Mouse (Mus musculus) hindbrain, embryonic 16.5 days (tissue): ENCODE results near the gene Rabif. TPM values are rescaled to one million over a fixed set of nuclear protein-coding genes. Genes with fewer than 3 reads are reported as not detected.
A peak's percentile ranks its signal among the peaks of the same experiment; 100 is the strongest.

Experiments used
- ATAC-seq: fragments of 200-750 bp; cut with Nextera tagmentation; 2 replicates; pipeline ENCODE4 v1.8.0; 2017; ENCODE audit warnings: moderate TSS enrichment, moderate library complexity
- H3K27ac ChIP-seq: fragments of 300-500 bp; sonication (generic); 2 replicates; pipeline ENCODE4 v1.5.1; 2014; ENCODE audit warnings: low read depth, mild to moderate bottlenecking, control low read depth, low read length, moderate library complexity
- H3K27me3 ChIP-seq: fragments of 300-500 bp; sonication (generic); replicated peaks from 2 replicates; pipeline ENCODE4 v1.6.1; 2014; ENCODE audit warnings: low read length; ENCODE audit not compliant: control insufficient read depth, insufficient read depth
- H3K36me3 ChIP-seq: fragments of 300-500 bp; sonication (generic); 2 replicates; pipeline ENCODE4 v1.6.1; 2014; ENCODE audit warnings: mild to moderate bottlenecking, low read length, moderate library complexity, mixed read lengths; ENCODE audit not compliant: control insufficient read depth, insufficient read depth
- H3K4me1 ChIP-seq: fragments of 300-500 bp; sonication (generic); 2 replicates; pipeline ENCODE4 v1.6.1; 2014; ENCODE audit warnings: low read depth, low read length; ENCODE audit not compliant: control insufficient read depth, insufficient read depth
- H3K4me2 ChIP-seq: fragments of 300-500 bp; sonication (generic); 2 replicates; pipeline ENCODE4 v1.6.1; 2014; ENCODE audit warnings: mild to moderate bottlenecking, low read length, control low read depth, moderate library complexity
- H3K4me3 ChIP-seq: fragments of 300-500 bp; sonication (generic); 2 replicates; pipeline ENCODE4 v1.5.1; 2014; ENCODE audit warnings: mild to moderate bottlenecking, low read length, control low read depth, moderate library complexity
- H3K9ac ChIP-seq: fragments of 300-500 bp; sonication (generic); 2 replicates; pipeline ENCODE4 v1.6.1; 2014; ENCODE audit warnings: low read depth, mild to moderate bottlenecking, control low read depth, low read length, moderate library complexity
- H3K9me3 ChIP-seq: fragments of 300-500 bp; sonication (generic); 2 replicates; pipeline ENCODE4 v1.6.1; 2014; ENCODE audit warnings: mild to moderate bottlenecking, low read length, moderate library complexity; ENCODE audit not compliant: control insufficient read depth
- WGBS: fragments of 180-500 bp; shearing (Covaris S2); extraction: QIAGEN DNeasy Blood & Tissue Kit; methylation state at CpG from one replicate; pipeline ENCODE4 v1.1.7; 2014; 5-methylcytosine and 5-hydroxymethylcytosine counted together
- polyA plus RNA-seq: library from polyadenylated mRNA; unstranded; fragments of >200 nt; fragmentation: Nextera tagmentation; extraction: Ambion mirVana; gene quantifications from 2 replicates; pipeline ENCODE4 v1.2.1, GENCODE M21; 2015

Rabif gene
- polyA plus RNA-seq, 1 experiment from 2014 or later = 81.5 TPM

- H3K4me2 ChIP-seq = no peak overlapping the region
- H3K9ac ChIP-seq = no peak overlapping the region
- no peaks in the 10 kb centered on the region for H3K27me3 ChIP-seq
- no peaks in the 10 kb centered on the region for H3K9me3 ChIP-seq
- H3K27ac ChIP-seq = no peak overlapping the region
- no peaks in the 10 kb centered on the region for H3K36me3 ChIP-seq
- WGBS = 100% methylated on average over 1 of the region's 1 CpGs
- no peaks in the 10 kb centered on the region for H3K4me1 ChIP-seq
- no peak overlapping the region for H3K4me3 ChIP-seq
- no peak for ATAC-seq
Measured at GRCm38 (mm10) chr1:134535054-134535453, 40.6 kb downstream of the Rabif start.

GRCm38 (mm10) chr1:134535513-134535912 lies 41.1 kb downstream of the Rabif start:
- WGBS = 68% methylated on average over 3 of the region's 3 CpGs
- Histone ChIP-seq H3K36me3 (no peaks in the 10 kb centered on the region), H3K4me2 (no peak overlapping the region), H3K4me1 (no peaks in the 10 kb centered on the region), H3K9me3 (no peaks in the 10 kb centered on the region), H3K4me3 (no peak overlapping the region), H3K9ac (no peak overlapping the region), H3K27ac (no peak overlapping the region), H3K27me3 (no peaks in the 10 kb centered on the region)
- no peak for ATAC-seq

- ATAC-seq = no peak
- no peak overlapping the region for H3K4me3 ChIP-seq
- WGBS = 90% methylated on average over 10 of the region's 10 CpGs
Measured at GRCm38 (mm10) chr1:134540610-134541009, 46.2 kb downstream of the Rabif start.

GRCm38 (mm10) chr1:134548231-134548630 lies 53.8 kb downstream of the Rabif start:
- no peaks in the 10 kb centered on the region for H3K4me1 ChIP-seq
- no peak overlapping the region for H3K4me3 ChIP-seq
- no peak overlapping the region for H3K4me2 ChIP-seq
- H3K9me3 ChIP-seq = no peaks in the 10 kb centered on the region
- no peak overlapping the region for H3K9ac ChIP-seq
- ATAC-seq = no peak
- no peaks in the 10 kb centered on the region for H3K36me3 ChIP-seq
- H3K27me3 ChIP-seq = no peaks in the 10 kb centered on the region
- H3K27ac ChIP-seq = no peak overlapping the region
- 72% methylated on average over 4 of the region's 4 CpGs for WGBS

More at GRCm38 (mm10) chr1:134540610-134541009, 46.2 kb downstream of the Rabif start:
- Histone ChIP-seq H3K36me3 (no peaks in the 10 kb centered on the region), H3K4me1 (no peaks in the 10 kb centered on the region), H3K9ac (no peak overlapping the region), H3K9me3 (no peaks in the 10 kb centered on the region), H3K27me3 (no peaks in the 10 kb centered on the region), H3K4me2 (no peak overlapping the region), H3K27ac (no peak overlapping the region)

- Histone ChIP-seq H3K27me3 (no peaks in the 10 kb centered on the region), H3K4me2 (no peak within 1 kb of the TSS), H3K36me3 (no peaks in the 10 kb centered on the region), H3K9me3 (no peaks in the 10 kb centered on the region), H3K4me1 (no peaks in the 10 kb centered on the region), H3K9ac (no peak within 1 kb of the TSS), H3K4me3 (no peak within 1 kb of the TSS), H3K27ac (no peak within 1 kb of the TSS)
- WGBS = 65% methylated on average over 7 of the region's 7 CpGs
- no peak for ATAC-seq
Measured at GRCm38 (mm10) chr1:134549632-134550132, 55.2 kb downstream of the Rabif start, which contains the start of gene Mgat4e. Gene Mgat4e (minus strand): TSS chr1:134549682.

GRCm38 (mm10) chr1:134551869-134552268 lies 57.4 kb downstream of the Rabif start:
- H3K4me3 ChIP-seq = no peak overlapping the region
- H3K9me3 ChIP-seq = no peaks in the 10 kb centered on the region
- no peak overlapping the region for H3K9ac ChIP-seq
- H3K27ac ChIP-seq = no peak overlapping the region
- WGBS = 82% methylated on average over 3 of the region's 3 CpGs
- H3K4me1 ChIP-seq = peaks cover 7% of the 10 kb centered on the region
- no peaks in the 10 kb centered on the region for H3K27me3 ChIP-seq
- ATAC-seq = no peak
- no peaks in the 10 kb centered on the region for H3K36me3 ChIP-seq
- no peak overlapping the region for H3K4me2 ChIP-seq

- no peak overlapping the region for H3K4me2 ChIP-seq
- H3K9ac ChIP-seq = no peak overlapping the region
- WGBS = 74% methylated on average over 3 of the region's 3 CpGs
- H3K4me3 ChIP-seq = no peak overlapping the region
- H3K4me1 ChIP-seq = peaks cover 10% of the 10 kb centered on the region
- H3K27me3 ChIP-seq = no peaks in the 10 kb centered on the region
- H3K36me3 ChIP-seq = no peaks in the 10 kb centered on the region
- no peaks in the 10 kb centered on the region for H3K9me3 ChIP-seq
- ATAC-seq = no peak
- H3K27ac ChIP-seq = no peak overlapping the region
Measured at GRCm38 (mm10) chr1:134552396-134552795, 57.9 kb downstream of the Rabif start.

GRCm38 (mm10) chr1:134555240-134555870 lies 60.9 kb downstream of the Rabif start:
- Histone ChIP-seq H3K27ac (no peak overlapping the region), H3K9ac (no peak overlapping the region; the same call in 1 of the 2 replicates), H3K27me3 (no peaks in the 10 kb centered on the region), H3K36me3 (no peaks in the 10 kb centered on the region), H3K9me3 (no peaks in the 10 kb centered on the region), H3K4me1 (peaks cover 12% of the 10 kb centered on the region), H3K4me2 (peak overlapping the region; percentile 90), H3K4me3 (peak overlapping the region; percentile 50; the same call in 1 of the 2 replicates)
- no peak for ATAC-seq
- 24% methylated on average over 13 of the region's 13 CpGs for WGBS

- H3K36me3 ChIP-seq = no peaks in the 10 kb centered on the region
- no peaks in the 10 kb centered on the region for H3K27me3 ChIP-seq
- H3K9ac ChIP-seq = peak overlapping the region; percentile 74
- peaks cover 12% of the 10 kb centered on the region for H3K4me1 ChIP-seq
- peak overlapping the region; percentile 90 for H3K4me2 ChIP-seq
- peak; percentile 48 for ATAC-seq
- no peaks in the 10 kb centered on the region for H3K9me3 ChIP-seq
- peak overlapping the region; percentile 96 for H3K27ac ChIP-seq
- under 1% methylated on average over 41 of the region's 46 CpGs for WGBS
- peak overlapping the region; percentile 50 for H3K4me3 ChIP-seq
Measured at GRCm38 (mm10) chr1:134555871-134556670, 61.6 kb downstream of the Rabif start.
